Mouse (Mus musculus): Measurements from ENCODE around the gene Il1rl2. TPM values are rescaled to one million over a fixed set of nuclear protein-coding genes. Genes with fewer than 3 reads are reported as not detected.

Gene Il1rl2
- total and polyA plus RNA-seq, 3 experiments, result 0.04 to 0.08 TPM; not detected in 1

DNA sequence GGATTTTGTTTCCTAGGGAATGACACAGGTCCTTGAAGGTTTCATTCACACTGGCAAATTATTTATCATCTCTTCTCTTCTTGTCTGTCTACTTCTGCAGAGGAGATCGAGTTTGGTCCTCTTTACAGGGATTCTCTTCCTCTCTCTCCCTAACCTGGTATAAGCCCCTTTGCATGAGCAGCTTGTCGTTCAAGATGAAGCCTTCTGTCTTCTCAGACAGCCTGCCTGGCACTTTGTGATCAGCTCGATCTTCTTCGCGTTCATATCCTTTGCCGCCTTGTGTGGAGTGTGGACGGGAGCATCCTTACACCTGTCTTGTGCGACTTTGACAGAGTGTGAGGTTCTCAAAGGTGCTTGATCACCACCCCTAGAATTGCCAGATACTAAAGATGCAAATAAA, 5.8 kb downstream of the Il1rl2 start:
- Histone ChIP-seq H3K4me1 (ENCODE audit: control insufficient read depth in 1 of 2, insufficient read depth in 2 of 2, low read length in 2 of 2) (no peaks in the 10 kb centered on the region; a peak in 1 of 4 replicates), H3K27me3 (ENCODE audit: control insufficient read depth in 1 of 2, insufficient read depth in 2 of 2, low read length in 2 of 2) (no peaks in the 10 kb centered on the region), H3K9ac (ENCODE audit: control insufficient read depth, low read depth, low read length, poor library complexity, severe bottlenecking) (no peak overlapping the region), H3K36me3 (ENCODE audit: control insufficient read depth in 1 of 2, insufficient read depth in 2 of 2, low read length in 2 of 2) (no peaks in the 10 kb centered on the region), H3K79me2 (ENCODE audit: control insufficient read depth, insufficient read depth, low read length, poor library complexity) (no peaks in the 10 kb centered on the region), H3K4me3 (ENCODE audit: control insufficient read depth in 1 of 2, insufficient read depth in 1 of 2, low read depth in 2 of 2, low read length in 2 of 2) (no peak overlapping the region), H3K9me3 (replicated peaks; ENCODE audit: insufficient read depth, low read length) (no peaks in the 10 kb centered on the region), H3K27ac (ENCODE audit: control insufficient read depth, low read depth, low read length) (no peak overlapping the region)
- DNase-seq (ENCODE audit: low read depth, low spot score), result no peak
- TF ChIP-seq JUND (IDR thresholded peaks at IDR 0.05; ENCODE audit: low read depth, low read length), result no peak
- no peak for TF ChIP-seq USF1 (IDR thresholded peaks at IDR 0.05; ENCODE audit: low read depth, low read length)
- TF ChIP-seq TAL1 (IDR thresholded peaks at IDR 0.05; ENCODE audit: low read length), result no peak
- TF ChIP-seq POLR2AphosphoS2 (IDR thresholded peaks at IDR 0.05; ENCODE audit: low read length), result no peak
- no peak for TF ChIP-seq MAFK (IDR thresholded peaks at IDR 0.05; ENCODE audit: borderline replicate concordance, low read depth, low read length)
- TF ChIP-seq MYC (IDR thresholded peaks at IDR 0.05; ENCODE audit: low read depth, low read length), result no peak
- TF ChIP-seq RAD21 (IDR thresholded peaks at IDR 0.05; ENCODE audit: low read depth, low read length), result no peak

DNA sequence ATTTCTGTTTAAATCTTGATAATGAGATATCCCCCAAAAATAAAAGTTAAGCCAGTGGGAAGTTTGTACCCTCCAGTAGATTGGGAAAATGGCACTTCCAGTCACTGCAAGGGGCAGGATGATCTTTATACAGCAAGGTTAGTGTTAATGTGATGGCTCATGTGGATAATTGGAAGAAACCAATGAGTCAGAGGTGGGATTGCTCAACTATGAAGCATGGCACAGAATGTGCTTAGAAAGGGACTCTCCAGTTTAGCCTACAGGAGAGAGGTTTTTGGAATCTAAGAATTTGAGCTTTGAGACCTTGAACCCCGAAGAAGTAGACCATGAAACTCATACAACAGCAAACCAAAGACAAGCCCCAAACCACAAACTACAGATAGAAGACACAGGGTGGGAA, 14.9 kb downstream of the Il1rl2 start:
- peaks cover 0 to 6% of the 10 kb centered on the region in 2 experiments; a peak in 1 of 4 replicates for H3K36me3 ChIP-seq (ENCODE audit: control insufficient read depth in 1 of 2, insufficient read depth in 2 of 2, low read length in 2 of 2)
- no peak for TF ChIP-seq MAFK (IDR thresholded peaks at IDR 0.05; ENCODE audit: borderline replicate concordance, low read depth, low read length)
- no peak for TF ChIP-seq TCF12 (IDR thresholded peaks at IDR 0.05; ENCODE audit: low read depth, low read length)
- no peak for TF ChIP-seq MEF2A (IDR thresholded peaks at IDR 0.05; ENCODE audit: extremely low read depth, insufficient replicate concordance, low read depth, low read length, poor library complexity, severe bottlenecking)
- no peak for TF ChIP-seq TBP (IDR thresholded peaks at IDR 0.05; ENCODE audit: low read depth, low read length)
- TF ChIP-seq POLR2AphosphoS5 (IDR thresholded peaks at IDR 0.05; ENCODE audit: borderline replicate concordance, low read depth, low read length), result no peak
- TF ChIP-seq NELFE (IDR thresholded peaks at IDR 0.05; ENCODE audit: low read depth, low read length), result no peak
- TF ChIP-seq MXI1 (IDR thresholded peaks at IDR 0.05; ENCODE audit: low read depth, low read length), result no peak
- TF ChIP-seq CHD1 (IDR thresholded peaks at IDR 0.05; ENCODE audit: low read depth, low read length), result no peak
- H3K79me2 ChIP-seq (ENCODE audit: control insufficient read depth, insufficient read depth, low read length, poor library complexity), result no peaks in the 10 kb centered on the region
- H3K9ac ChIP-seq (ENCODE audit: control insufficient read depth, low read depth, low read length, poor library complexity, severe bottlenecking), result no peak overlapping the region
- DNase-seq (ENCODE audit: low read depth, low spot score), result no peak
- H3K27ac ChIP-seq (ENCODE audit: control insufficient read depth, low read depth, low read length), result no peak overlapping the region
- H3K4me3 ChIP-seq (ENCODE audit: control insufficient read depth in 1 of 2, insufficient read depth in 1 of 2, low read depth in 2 of 2, low read length in 2 of 2), result no peak overlapping the region
- no peaks in the 10 kb centered on the region for H3K27me3 ChIP-seq (ENCODE audit: control insufficient read depth in 1 of 2, insufficient read depth in 2 of 2, low read length in 2 of 2)
- H3K9me3 ChIP-seq (replicated peaks; ENCODE audit: insufficient read depth, low read length), result no peaks in the 10 kb centered on the region
- H3K4me1 ChIP-seq (ENCODE audit: control insufficient read depth in 1 of 2, insufficient read depth in 2 of 2, low read length in 2 of 2), result no peaks in the 10 kb centered on the region; a peak in 1 of 4 replicates

DNA sequence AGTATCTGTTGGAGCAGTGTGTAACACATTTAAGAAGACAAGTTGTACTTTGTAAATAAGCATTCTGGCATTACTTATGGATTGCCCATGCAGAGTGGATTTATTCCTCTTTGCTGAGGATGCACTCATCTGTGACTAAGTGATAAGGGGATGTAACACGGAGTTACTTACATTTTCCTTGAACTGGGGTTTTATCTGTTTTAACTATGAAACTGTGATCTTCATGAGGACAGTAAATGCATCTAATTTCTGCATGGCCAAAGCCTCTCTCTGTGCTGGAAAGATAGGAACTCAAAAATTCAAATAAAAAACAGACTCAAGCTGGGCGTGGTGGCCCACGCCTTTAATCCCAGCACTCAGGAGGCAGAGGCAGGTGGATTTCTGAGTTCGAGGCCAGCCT, 15.7 kb downstream of the Il1rl2 start:
- H3K36me3 ChIP-seq (ENCODE audit: control insufficient read depth in 1 of 2, insufficient read depth in 2 of 2, low read length in 2 of 2), result peaks cover 0 to 6% of the 10 kb centered on the region in 2 experiments; a peak in 1 of 4 replicates
- no peaks in the 10 kb centered on the region for H3K79me2 ChIP-seq (ENCODE audit: control insufficient read depth, insufficient read depth, low read length, poor library complexity)
- DNase-seq (ENCODE audit: low read depth, low spot score), result peak; percentile 54
- H3K4me3 ChIP-seq (ENCODE audit: control insufficient read depth in 1 of 2, insufficient read depth in 1 of 2, low read depth in 2 of 2, low read length in 2 of 2), result no peak overlapping the region
- no peaks in the 10 kb centered on the region for H3K27me3 ChIP-seq (ENCODE audit: control insufficient read depth in 1 of 2, insufficient read depth in 2 of 2, low read length in 2 of 2)
- H3K4me1 ChIP-seq (ENCODE audit: control insufficient read depth in 1 of 2, insufficient read depth in 2 of 2, low read length in 2 of 2), result no peaks in the 10 kb centered on the region; a peak in 1 of 4 replicates
- no peak overlapping the region for H3K9ac ChIP-seq (ENCODE audit: control insufficient read depth, low read depth, low read length, poor library complexity, severe bottlenecking)
- H3K27ac ChIP-seq (ENCODE audit: control insufficient read depth, low read depth, low read length), result no peak overlapping the region
- H3K9me3 ChIP-seq (replicated peaks; ENCODE audit: insufficient read depth, low read length), result no peaks in the 10 kb centered on the region
- TF ChIP-seq TAL1 (IDR thresholded peaks at IDR 0.05; ENCODE audit: low read length), result peak; percentile 77
- no peak for TF ChIP-seq NRF1 (IDR thresholded peaks at IDR 0.05; ENCODE audit: insufficient read depth, low read depth, low read length, poor library complexity, severe bottlenecking)
- no peak for TF ChIP-seq POLR2A (IDR thresholded peaks at IDR 0.05; ENCODE audit: control insufficient read depth in 1 of 2, insufficient read depth in 1 of 2, low read depth in 1 of 2, low read length in 2 of 2, poor library complexity in 1 of 2)
- peak; percentile 60 for TF ChIP-seq TCF12 (IDR thresholded peaks at IDR 0.05; ENCODE audit: low read depth, low read length)
- no peak for TF ChIP-seq RAD21 (IDR thresholded peaks at IDR 0.05; ENCODE audit: low read depth, low read length)
- no peak for TF ChIP-seq GABPA (IDR thresholded peaks at IDR 0.05; ENCODE audit: low read depth, low read length)
- peak; percentile 64 for TF ChIP-seq RCOR1 (IDR thresholded peaks at IDR 0.05; ENCODE audit: low read depth, low read length)
- peak; percentile 49 to 76 for TF ChIP-seq EP300 (IDR thresholded peaks at IDR 0.05; ENCODE audit: low read depth in 1 of 2, low read length in 2 of 2)
- no peak for TF ChIP-seq SIN3A (IDR thresholded peaks at IDR 0.05; ENCODE audit: low read length)
- TF ChIP-seq NELFE (IDR thresholded peaks at IDR 0.05; ENCODE audit: low read depth, low read length), result no peak
- no peak for TF ChIP-seq ZKSCAN1 (IDR thresholded peaks at IDR 0.05; ENCODE audit: low read depth, low read length)
- no peak for TF ChIP-seq UBTF (IDR thresholded peaks at IDR 0.05; ENCODE audit: borderline replicate concordance, insufficient read depth, low read depth, low read length)
- TF ChIP-seq MXI1 (IDR thresholded peaks at IDR 0.05; ENCODE audit: low read depth, low read length), result no peak
- no peak; the same call in 1 of the 2 replicates for TF ChIP-seq MYB (IDR thresholded peaks at IDR 0.05; ENCODE audit: low read depth, low read length)
- no peak for TF ChIP-seq E2F4 (IDR thresholded peaks at IDR 0.05; ENCODE audit: borderline replicate concordance, low read depth, low read length)
- TF ChIP-seq MEF2A (IDR thresholded peaks at IDR 0.05; ENCODE audit: extremely low read depth, insufficient replicate concordance, low read depth, low read length, poor library complexity, severe bottlenecking), result no peak
- TF ChIP-seq POLR2AphosphoS5 (IDR thresholded peaks at IDR 0.05; ENCODE audit: borderline replicate concordance, low read depth, low read length), result no peak

All from MEL (cell line).